Comparison of ENCODE assay signal across 9 mouse cellular contexts in genomic region chr13:97533896-97534666, GRCm38 (mm10).
DNase-seq lines count a peak whose midpoint lies in the region; ATAC-seq and TF ChIP-seq lines count a peak whose summit lies in the region.
"Had no signal": no experiment of that assay in that cellular context is flagged by ENCODE, and none has a peak within 500 bp of the region (broad histone marks: within the 10 kb centered on the region; RNA-seq: fewer than 3 reads in every experiment).

No protein-coding gene starts in this region.

- H3K79me2 ChIP-seq in heart, adult 2 months (replicated peaks; ENCODE audit: control insufficient read depth, insufficient read depth, low read length), result no peaks in the 10 kb centered on the region

- TF ChIP-seq POLR2A in heart, adult 2 months (IDR thresholded peaks at IDR 0.05; ENCODE audit: insufficient read depth, low read depth, low read length), result no peak
- no peak for TF ChIP-seq POLR2A in lung, adult 2 months (IDR thresholded peaks at IDR 0.05; ENCODE audit: borderline replicate concordance, extremely low read depth, low read depth, low read length)

- TF ChIP-seq CTCF in heart, adult 2 months (IDR thresholded peaks at IDR 0.05), result no peak
- no peak for TF ChIP-seq CTCF in lung, adult 2 months (IDR thresholded peaks at IDR 0.05; ENCODE audit: insufficient read depth, low read length)

- no peak overlapping the region for H3K4me3 ChIP-seq in heart, embryonic 10.5 days
- no peak overlapping the region for H3K4me3 ChIP-seq in heart, adult 2 months
- no peak overlapping the region for H3K4me3 ChIP-seq in lung, embryonic 16.5 days (ENCODE audit: low read length)
- H3K4me3 ChIP-seq in lung, adult 2 months (replicated peaks; ENCODE audit: extremely low read depth, low read depth, low read length), result no peak overlapping the region
- H3K4me3 ChIP-seq in stomach, embryonic 15.5 days (replicated peaks), result no peak overlapping the region
- no peak overlapping the region for H3K4me3 ChIP-seq in forebrain, embryonic 16.5 days (replicated peaks; ENCODE audit: low read length)
- H3K4me3 ChIP-seq: megakaryocyte, embryonic 14.5 days had no signal

- no peak overlapping the region for H3K4me2 ChIP-seq in lung, embryonic 16.5 days (ENCODE audit: low read depth, low read length)
- H3K4me2 ChIP-seq in stomach, embryonic 15.5 days, result no peak overlapping the region
- H3K4me2 ChIP-seq in forebrain, embryonic 16.5 days (ENCODE audit: low read length), result no peak overlapping the region

- peak; percentile 81 for DNase-seq in heart, embryonic 10.5 days (ENCODE audit: low spot score)
- no peak for DNase-seq in heart, adult 2 months
- DNase-seq in lung, adult 2 months, result no peak
- DNase-seq in urinary bladder, adult 18-20 months (ENCODE audit: low spot score in 2 of 2), result no peak

- 59% methylated on average over 11 of the region's 11 CpGs for whole genome bisulfite sequencing in heart, embryonic 10.5 days
- 78% methylated on average over 11 of the region's 11 CpGs for WGBS in heart, adult 2 months
- 41% methylated on average over 11 of the region's 11 CpGs for WGBS in lung, embryonic 16.5 days
- WGBS in lung, adult 2 months, result 67% methylated on average over 11 of the region's 11 CpGs
- 50% methylated on average over 11 of the region's 11 CpGs for WGBS in stomach, embryonic 15.5 days
- 48% methylated on average over 11 of the region's 11 CpGs for WGBS in forebrain, embryonic 16.5 days

- ATAC-seq in lung, embryonic 16.5 days (ENCODE audit: low read depth), result peak; percentile 66
- peak; percentile 69 to 86 for ATAC-seq in hematopoietic stem cell, adult 5-6 weeks (replicated peaks in 1 of 2; ENCODE audit: insufficient read depth in 1 of 2, low FRiP score in 2 of 2, low TSS enrichment in 1 of 2, low read depth in 1 of 2, poor library complexity in 2 of 2, severe bottlenecking in 2 of 2)
- ATAC-seq in stomach, embryonic 15.5 days (ENCODE audit: insufficient read depth, low FRiP score, low read depth), result peak; percentile 70
- ATAC-seq in forebrain, embryonic 16.5 days, result no peak

- no peaks in the 10 kb centered on the region for H3K27me3 ChIP-seq in heart, embryonic 10.5 days (ENCODE audit: insufficient read depth, poor library complexity, severe bottlenecking)
- no peaks in the 10 kb centered on the region for H3K27me3 ChIP-seq in heart, adult 2 months (ENCODE audit: control insufficient read depth, insufficient read depth, low read length)
- H3K27me3 ChIP-seq in lung, embryonic 16.5 days (ENCODE audit: control insufficient read depth, insufficient read depth, low read depth, low read length), result no peaks in the 10 kb centered on the region
- H3K27me3 ChIP-seq in stomach, embryonic 15.5 days (replicated peaks), result no peaks in the 10 kb centered on the region
- H3K27me3 ChIP-seq in forebrain, embryonic 16.5 days (replicated peaks; ENCODE audit: control insufficient read depth, insufficient read depth, low read length), result no peaks in the 10 kb centered on the region

- H3K9ac ChIP-seq in heart, adult 2 months (ENCODE audit: low read depth, low read length), result no peak overlapping the region
- H3K9ac ChIP-seq in lung, embryonic 16.5 days (ENCODE audit: low read length), result no peak overlapping the region
- no peak overlapping the region for H3K9ac ChIP-seq in stomach, embryonic 15.5 days
- H3K9ac ChIP-seq in forebrain, embryonic 16.5 days (replicated peaks; ENCODE audit: low read depth, low read length), result no peak overlapping the region

- intact Hi-C loops in heart, adult 2 months (cut with DNase I), result no loop called here

- H3K4me1 ChIP-seq in heart, embryonic 10.5 days, result peaks cover 38% of the 10 kb centered on the region
- H3K4me1 ChIP-seq in heart, adult 2 months (ENCODE audit: control insufficient read depth, insufficient read depth, low read length), result 0 out of 2 replicates have a peak, but pooled peaks cover 1% of the 10 kb centered on the region
- peaks cover 14% of the 10 kb centered on the region for H3K4me1 ChIP-seq in lung, embryonic 16.5 days (replicated peaks; ENCODE audit: control insufficient read depth, insufficient read depth, low read length)
- peaks cover 3% of the 10 kb centered on the region; the same call in 1 of the 2 replicates for H3K4me1 ChIP-seq in lung, adult 2 months (ENCODE audit: control insufficient read depth, insufficient read depth, low read length)
- H3K4me1 ChIP-seq in stomach, embryonic 15.5 days, result 0 out of 2 replicates have a peak, but pooled peaks cover 9% of the 10 kb centered on the region
- H3K4me1 ChIP-seq in forebrain, embryonic 16.5 days (replicated peaks; ENCODE audit: control insufficient read depth, insufficient read depth, low read length), result peaks cover 10% of the 10 kb centered on the region
- H3K4me1 ChIP-seq: megakaryocyte, embryonic 14.5 days had no signal

- TF ChIP-seq EP300 in heart, adult 2 months (IDR thresholded peaks at IDR 0.05; ENCODE audit: insufficient read depth, low read depth, low read length), result no peak

- H3K27ac ChIP-seq in heart, embryonic 10.5 days, result peak overlapping the region; percentile 47
- H3K27ac ChIP-seq in heart, adult 2 months, result no peak overlapping the region
- 0 out of 2 replicates have a peak overlapping the region, but pooled peaks have one; percentile 39 for H3K27ac ChIP-seq in lung, embryonic 16.5 days (ENCODE audit: low read length)
- peak overlapping the region; percentile 62; the same call in 1 of the 2 replicates for H3K27ac ChIP-seq in stomach, embryonic 15.5 days
- H3K27ac ChIP-seq in forebrain, embryonic 16.5 days (ENCODE audit: low read length), result no peak overlapping the region

- H3K36me3 ChIP-seq in heart, embryonic 10.5 days, result no peaks in the 10 kb centered on the region
- H3K36me3 ChIP-seq in heart, adult 2 months (ENCODE audit: control insufficient read depth, insufficient read depth, low read length), result no peaks in the 10 kb centered on the region
- no peaks in the 10 kb centered on the region for H3K36me3 ChIP-seq in lung, embryonic 16.5 days (ENCODE audit: control insufficient read depth, insufficient read depth, low read length)
- H3K36me3 ChIP-seq in stomach, embryonic 15.5 days, result no peaks in the 10 kb centered on the region
- no peaks in the 10 kb centered on the region for H3K36me3 ChIP-seq in forebrain, embryonic 16.5 days (ENCODE audit: control insufficient read depth, insufficient read depth)

- no peaks in the 10 kb centered on the region for H3K9me3 ChIP-seq in heart, embryonic 10.5 days
- no peaks in the 10 kb centered on the region for H3K9me3 ChIP-seq in lung, embryonic 16.5 days (ENCODE audit: control insufficient read depth, low read length)
- H3K9me3 ChIP-seq in stomach, embryonic 15.5 days, result no peaks in the 10 kb centered on the region
- H3K9me3 ChIP-seq in forebrain, embryonic 16.5 days (ENCODE audit: control insufficient read depth, low read length), result no peaks in the 10 kb centered on the region
- H3K9me3 ChIP-seq: megakaryocyte, embryonic 14.5 days had no signal

Comparison
In these comparisons a context has a peak if more than half of its experiments do, and no peak if none do; other contexts are left out.
1. H3K27ac ChIP-seq: peak in heart, embryonic 10.5 days (single experiment), lung, embryonic 16.5 days (single experiment) and stomach, embryonic 15.5 days (single experiment); none in heart, adult 2 months (single experiment) and forebrain, embryonic 16.5 days (single experiment).